Mouse (Mus musculus) limb, embryonic 11.5 days (tissue): ENCODE results near the gene AA467197. TPM values are rescaled to one million over a fixed set of nuclear protein-coding genes. Genes with fewer than 3 reads are reported as not detected.
A peak's percentile ranks its signal among the peaks of the same experiment; 100 is the strongest.

Experiments used
- ATAC-seq: fragments of 200-750 bp; cut with Nextera tagmentation; 2 replicates; pipeline ENCODE4 v1.8.0; 2017; ENCODE audit warnings: low read depth; ENCODE audit not compliant: insufficient number of reproducible peaks, low FRiP score, low TSS enrichment
- DNase-seq: peaks from one replicate; pipeline ENCODE4 v3.0.0-alpha.2; 2015; ENCODE audit warnings: low spot score
- H3K27ac ChIP-seq: fragments of 300-500 bp; sonication (generic); replicated peaks from 2 replicates; pipeline ENCODE4 v1.5.1; 2014; ENCODE audit warnings: low read depth, mild to moderate bottlenecking, low read length
- H3K27me3 ChIP-seq: fragments of 300-500 bp; sonication (generic); 2 replicates; pipeline ENCODE4 v1.6.1; 2014; ENCODE audit warnings: mild to moderate bottlenecking, low read length, mixed read lengths; ENCODE audit not compliant: control insufficient read depth, insufficient read depth
- H3K36me3 ChIP-seq: fragments of 300-500 bp; sonication (generic); 2 replicates; pipeline ENCODE4 v1.6.1; 2014; ENCODE audit warnings: mild to moderate bottlenecking, low read length, moderate library complexity, mixed read lengths; ENCODE audit not compliant: control insufficient read depth, insufficient read depth
- H3K4me1 ChIP-seq: fragments of 300-500 bp; sonication (generic); 2 replicates; pipeline ENCODE4 v1.6.1; 2014; ENCODE audit warnings: low read length, mixed read lengths; ENCODE audit not compliant: control insufficient read depth, insufficient read depth
- H3K4me2 ChIP-seq: fragments of 300-500 bp; sonication (generic); 2 replicates; pipeline ENCODE4 v1.6.1; 2014; ENCODE audit warnings: low read depth, mild to moderate bottlenecking, moderate library complexity; ENCODE audit not compliant: severe bottlenecking
- H3K4me3 ChIP-seq: fragments of 300-500 bp; sonication (generic); 2 replicates; pipeline ENCODE4 v1.5.1; 2014; ENCODE audit warnings: low read depth, low read length
- H3K9ac ChIP-seq: fragments of 300-500 bp; sonication (generic); 2 replicates; pipeline ENCODE4 v1.6.1; 2014; ENCODE audit warnings: mild to moderate bottlenecking, low read length
- H3K9me3 ChIP-seq: fragments of 300-500 bp; sonication (generic); 2 replicates; pipeline ENCODE4 v1.6.1; 2016; ENCODE audit warnings: low read length; ENCODE audit not compliant: control insufficient read depth
- WGBS: fragments of 180-500 bp; shearing (Covaris S2); extraction: QIAGEN DNeasy Blood & Tissue Kit; methylation state at CpG from one replicate; pipeline ENCODE4 v1.1.7; 2014; 5-methylcytosine and 5-hydroxymethylcytosine counted together
- polyA plus RNA-seq: library from polyadenylated mRNA; unstranded; fragments of >200 nt; fragmentation: Nextera tagmentation; extraction: Ambion mirVana; gene quantifications from 2 replicates; pipeline ENCODE4 v1.2.1, GENCODE M21; 2014

Gene AA467197
- polyA plus RNA-seq, 1 experiment from 2014 or later = 0.48 TPM

DNA sequence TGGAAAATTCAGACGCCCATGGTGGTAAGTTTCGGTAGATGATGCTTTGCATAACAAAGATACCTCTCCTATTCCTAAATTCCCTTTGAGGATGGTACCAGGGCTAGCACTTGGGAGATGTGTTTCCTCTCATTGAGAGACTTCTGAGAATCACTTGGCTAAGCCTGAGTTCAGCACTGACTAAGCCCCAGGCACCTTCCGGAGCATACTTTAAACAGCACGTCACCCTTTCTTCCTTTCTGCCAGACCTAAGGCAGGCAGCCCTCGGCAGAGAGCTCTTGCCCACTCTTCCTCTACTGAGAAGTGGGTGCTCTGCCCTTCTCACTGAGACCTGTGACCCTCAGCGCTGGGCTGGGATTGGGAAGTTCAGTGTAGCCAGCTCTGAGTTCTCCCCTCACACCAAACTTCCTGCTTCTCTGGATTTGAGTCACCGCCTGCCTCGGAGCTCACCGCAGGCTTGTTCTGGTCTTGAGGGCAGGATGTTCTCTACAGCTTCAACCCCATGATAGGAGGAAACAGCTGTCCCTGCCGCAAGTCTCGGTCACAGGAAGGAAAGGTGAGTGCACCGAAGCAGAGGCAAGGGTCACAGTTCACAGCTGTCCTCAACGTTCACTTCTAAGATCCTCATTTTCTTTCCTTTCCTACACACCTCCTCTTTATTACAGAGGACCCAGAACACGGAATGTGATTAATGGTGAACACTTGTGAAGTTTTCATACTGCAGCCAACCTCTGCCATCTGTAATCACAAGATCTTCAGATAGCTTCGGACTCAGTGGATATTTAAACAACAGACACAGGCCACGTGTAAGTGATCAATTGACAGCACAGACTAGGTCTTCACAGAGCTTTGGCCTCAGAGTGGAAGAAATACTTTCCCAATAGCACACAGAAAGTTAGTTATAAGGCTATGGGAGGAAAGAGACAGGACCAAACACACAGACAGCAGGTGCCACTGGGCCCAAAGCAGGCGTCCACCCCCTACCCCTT is 15.6 kb downstream of the AA467197 start:
- Histone ChIP-seq H3K36me3 (no peaks in the 10 kb centered on the region), H3K9ac (no peak overlapping the region), H3K27me3 (no peaks in the 10 kb centered on the region), H3K27ac (no peak overlapping the region), H3K4me3 (no peak overlapping the region), H3K4me1 (no peaks in the 10 kb centered on the region), H3K4me2 (no peak overlapping the region), H3K9me3 (no peaks in the 10 kb centered on the region)
- 69% methylated on average over 17 of the region's 17 CpGs for WGBS
- DNase-seq (no peak), ATAC-seq (no peak)

DNA sequence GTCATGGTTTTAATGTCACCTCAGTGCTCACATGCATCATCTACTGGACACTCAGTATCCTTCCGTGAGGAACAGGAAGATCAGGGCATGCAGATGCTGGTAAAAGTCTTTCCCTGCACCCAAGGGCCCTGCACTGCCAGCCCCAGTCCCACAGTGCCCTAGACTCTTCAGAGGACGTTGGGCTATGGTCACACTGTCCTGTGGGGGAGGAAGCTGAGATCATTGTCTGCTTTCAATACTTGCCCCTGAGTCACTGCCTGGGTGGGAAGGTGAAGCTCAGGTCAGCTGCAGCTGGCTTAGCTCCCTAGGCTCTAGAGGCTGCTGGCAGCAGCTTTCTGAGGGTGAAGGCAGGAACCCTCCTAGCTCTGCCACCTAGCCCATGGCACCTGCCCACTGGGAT is 19.3 kb downstream of the AA467197 start:
- no peaks in the 10 kb centered on the region for H3K4me1 ChIP-seq

GRCm38 (mm10) chr2:122656767-122657166 is 20.0 kb downstream of the AA467197 start:
- WGBS = 89% methylated on average over 9 of the region's 9 CpGs

More for the DNA sequence above, 19.3 kb downstream of the AA467197 start:
- H3K27ac ChIP-seq = no peak overlapping the region
- H3K36me3 ChIP-seq = no peaks in the 10 kb centered on the region
- H3K9ac ChIP-seq = no peak overlapping the region
- no peak overlapping the region for H3K4me3 ChIP-seq
- 70% methylated on average over 2 of the region's 2 CpGs for WGBS
- no peak overlapping the region for H3K4me2 ChIP-seq
- ATAC-seq (0 out of 2 replicates have a peak, but pooled peaks have one; percentile 23), DNase-seq (no peak)
- no peaks in the 10 kb centered on the region for H3K27me3 ChIP-seq
- H3K9me3 ChIP-seq = no peaks in the 10 kb centered on the region

GRCm38 (mm10) chr2:122657707-122658524 is 21.1 kb downstream of the AA467197 start:
- no peak overlapping the region for H3K27ac ChIP-seq
- H3K36me3 ChIP-seq = no peaks in the 10 kb centered on the region
- H3K4me1 ChIP-seq = no peaks in the 10 kb centered on the region
- no peaks in the 10 kb centered on the region for H3K27me3 ChIP-seq
- WGBS = 78% methylated on average over 11 of the region's 11 CpGs
- ATAC-seq = no peak
- no peak overlapping the region for H3K4me3 ChIP-seq
- no peak for DNase-seq
- H3K9ac ChIP-seq = no peak overlapping the region
- no peak overlapping the region for H3K4me2 ChIP-seq
- no peaks in the 10 kb centered on the region for H3K9me3 ChIP-seq

More at GRCm38 (mm10) chr2:122656767-122657166, 20.0 kb downstream of the AA467197 start:
- Histone ChIP-seq H3K36me3 (no peaks in the 10 kb centered on the region), H3K9ac (no peak overlapping the region), H3K27ac (no peak overlapping the region), H3K4me2 (no peak overlapping the region), H3K4me3 (no peak overlapping the region), H3K9me3 (no peaks in the 10 kb centered on the region), H3K4me1 (no peaks in the 10 kb centered on the region), H3K27me3 (no peaks in the 10 kb centered on the region)
- ATAC-seq (no peak), DNase-seq (no peak)

- no peak overlapping the region for H3K9ac ChIP-seq
- H3K4me3 ChIP-seq = no peak overlapping the region
- no peak for DNase-seq
- no peaks in the 10 kb centered on the region for H3K4me1 ChIP-seq
- no peaks in the 10 kb centered on the region for H3K36me3 ChIP-seq
- ATAC-seq = no peak
- H3K27ac ChIP-seq = no peak overlapping the region
- no peak overlapping the region for H3K4me2 ChIP-seq
- H3K9me3 ChIP-seq = no peaks in the 10 kb centered on the region
- no peaks in the 10 kb centered on the region for H3K27me3 ChIP-seq
- 91% methylated on average over 7 of the region's 7 CpGs for WGBS
Measured at GRCm38 (mm10) chr2:122659825-122660224, 23.0 kb downstream of the AA467197 start.

DNA sequence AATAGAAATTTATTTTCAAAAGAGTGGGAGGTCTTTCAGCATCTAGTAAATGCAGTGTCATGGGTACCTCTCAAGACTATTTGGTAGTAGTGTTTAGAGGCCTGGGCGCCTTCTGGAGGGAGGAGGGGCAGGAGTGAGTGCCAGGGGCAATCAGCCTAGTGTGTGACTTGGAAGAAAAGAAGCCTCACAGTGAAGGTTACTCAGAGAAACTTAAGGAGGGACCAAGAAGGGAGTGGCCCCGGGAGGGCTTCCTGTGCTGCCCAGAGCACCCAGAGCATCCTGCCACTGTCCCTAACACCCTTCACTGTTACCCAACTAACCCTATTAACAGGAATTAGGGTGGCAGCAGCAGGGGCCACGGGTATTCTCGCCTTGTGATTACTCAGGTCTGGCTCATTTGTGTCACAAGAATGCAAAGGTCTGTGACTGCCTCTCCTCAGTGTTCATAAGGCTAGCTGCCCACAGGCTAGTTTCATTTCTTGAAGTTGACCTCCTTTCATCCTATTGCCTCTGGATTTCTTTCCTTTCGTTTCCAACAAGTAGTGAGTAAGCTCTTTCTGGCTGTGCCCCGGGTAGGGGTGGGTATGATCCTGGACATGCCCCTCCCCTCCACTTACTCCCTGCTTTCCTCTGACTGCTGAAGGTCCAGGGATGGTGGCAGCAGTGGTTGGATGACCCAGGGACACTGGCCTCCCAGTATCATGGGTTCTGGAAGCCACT is 28.6 kb downstream of the AA467197 start:
- DNase-seq = no peak
- no peak overlapping the region for H3K27ac ChIP-seq
- H3K36me3 ChIP-seq = no peaks in the 10 kb centered on the region
- no peak overlapping the region for H3K4me3 ChIP-seq
- H3K4me2 ChIP-seq = no peak overlapping the region
- H3K9me3 ChIP-seq = no peaks in the 10 kb centered on the region
- no peak for ATAC-seq
- H3K9ac ChIP-seq = no peak overlapping the region
- H3K27me3 ChIP-seq = no peaks in the 10 kb centered on the region
- 49% methylated on average over 6 of the region's 6 CpGs for WGBS
- no peaks in the 10 kb centered on the region for H3K4me1 ChIP-seq

DNA sequence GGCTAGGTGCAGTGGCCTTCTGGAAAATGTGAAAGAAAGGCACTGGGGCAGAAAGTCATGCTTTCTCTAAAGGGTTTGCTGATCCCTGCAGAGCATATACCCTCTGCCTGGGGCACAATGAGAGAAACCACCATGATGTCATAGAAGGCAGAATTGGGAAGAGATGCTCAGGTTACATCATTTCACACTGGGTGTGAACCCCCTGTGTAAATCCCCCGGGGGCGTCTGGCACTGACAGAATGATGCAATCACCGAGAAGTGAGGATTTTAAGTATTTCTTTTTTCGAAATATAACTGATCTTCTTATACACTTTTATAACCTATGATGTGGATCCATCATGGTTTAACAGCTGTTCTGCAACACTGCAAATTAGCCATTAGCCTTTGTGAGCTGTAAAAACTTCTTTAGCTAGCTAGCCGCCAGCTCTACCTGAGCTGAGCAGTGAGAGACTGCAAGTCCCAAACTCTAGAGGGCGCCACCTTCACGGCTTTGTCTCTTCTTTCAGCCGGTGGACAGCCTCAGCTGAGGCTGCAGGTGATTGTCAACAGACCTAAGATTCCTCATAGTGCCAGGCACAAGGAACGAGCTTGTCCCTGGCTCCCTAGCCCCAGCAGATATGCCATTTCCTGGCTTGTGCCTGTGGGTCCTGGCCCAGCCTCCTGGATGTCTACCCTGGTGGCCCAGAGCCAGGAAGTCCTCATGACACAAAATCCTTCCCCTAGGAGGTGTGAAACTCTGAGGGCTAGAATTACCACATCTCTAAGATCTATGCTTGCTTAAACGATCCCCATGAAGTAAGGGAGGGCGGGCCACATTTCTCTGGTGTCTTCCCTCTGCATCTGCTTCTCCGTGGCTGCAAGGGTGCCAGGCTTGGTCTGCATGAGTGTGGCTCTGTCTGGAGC is 29.4 kb downstream of the AA467197 start:
- DNase-seq (peak; percentile 67), ATAC-seq (no peak)
- H3K9ac ChIP-seq = no peak overlapping the region
- H3K4me2 ChIP-seq = no peak overlapping the region
- WGBS = 44% methylated on average over 12 of the region's 12 CpGs
- no peaks in the 10 kb centered on the region for H3K4me1 ChIP-seq
- H3K27me3 ChIP-seq = no peaks in the 10 kb centered on the region
- no peak overlapping the region for H3K27ac ChIP-seq
- no peaks in the 10 kb centered on the region for H3K9me3 ChIP-seq
- H3K36me3 ChIP-seq = no peaks in the 10 kb centered on the region
- H3K4me3 ChIP-seq = no peak overlapping the region
